Mouse (Mus musculus) frontal cortex, postnatal 10 days (tissue): ENCODE measurements at regions not wholly inside any gene's neighbourhood (a gene's known extent, or its start where the extent isn't known, plus 50 kb on each side); places are given as distances from the start of the nearest gene placed in this dataset.

Experiments used
- DNase-seq, 2 experiments: peaks; one replicate each; pipeline ENCODE4 v3.0.0; 2022; ENCODE audit warnings: low spot score in 2 of 2, mixed read lengths in 1 of 2

DNA sequence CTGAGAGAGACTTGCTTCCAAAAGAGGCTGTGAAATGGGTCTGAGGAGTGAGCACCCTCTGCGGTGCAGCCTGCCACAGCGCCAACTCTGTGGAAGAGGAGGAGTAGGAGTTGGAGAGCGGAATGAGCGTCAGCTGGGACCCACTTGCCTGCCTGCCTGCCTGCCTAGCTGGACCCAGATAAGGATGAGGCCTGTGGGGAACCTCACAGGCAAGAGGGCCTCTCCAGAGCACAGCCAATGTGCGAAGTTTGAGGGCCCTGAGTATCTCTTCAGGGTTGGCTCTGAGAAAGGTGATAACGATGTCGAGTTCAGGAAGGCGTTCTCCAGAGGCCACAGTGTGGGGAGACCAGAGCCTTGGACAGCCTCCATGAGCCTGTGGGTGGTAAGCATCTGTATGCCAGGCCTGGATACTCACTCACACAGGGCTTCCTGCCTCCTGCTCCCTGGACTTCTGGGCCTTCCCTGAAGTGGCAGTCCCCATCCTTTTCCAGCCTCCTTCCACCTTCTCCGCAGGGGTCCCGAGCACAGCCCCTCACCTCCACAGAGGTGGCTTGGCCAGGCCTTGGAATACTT, 326.9 kb upstream of the Dio3 start:
- DNase-seq, result no peak

DNA sequence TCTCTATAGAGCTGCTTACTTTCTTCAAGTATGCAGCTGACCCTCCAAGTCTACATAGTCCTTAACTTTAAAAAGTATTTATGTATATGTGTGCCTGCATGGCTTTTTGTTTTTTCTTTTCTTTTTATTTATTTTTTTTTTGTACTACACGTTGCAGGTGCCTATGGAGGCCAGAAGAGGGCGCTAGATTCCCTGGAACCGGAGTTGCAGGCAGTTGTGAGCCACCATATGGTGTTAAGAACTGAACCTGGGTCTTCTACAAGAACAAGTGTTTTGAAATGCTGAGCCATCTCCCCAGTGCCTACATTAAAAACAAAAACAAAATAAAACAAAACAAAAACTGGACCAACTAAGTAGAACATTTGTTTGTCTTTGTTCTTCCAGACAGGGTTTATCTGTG, 325.9 kb upstream of the Dio3 start:
- DNase-seq, result no peak

DNA sequence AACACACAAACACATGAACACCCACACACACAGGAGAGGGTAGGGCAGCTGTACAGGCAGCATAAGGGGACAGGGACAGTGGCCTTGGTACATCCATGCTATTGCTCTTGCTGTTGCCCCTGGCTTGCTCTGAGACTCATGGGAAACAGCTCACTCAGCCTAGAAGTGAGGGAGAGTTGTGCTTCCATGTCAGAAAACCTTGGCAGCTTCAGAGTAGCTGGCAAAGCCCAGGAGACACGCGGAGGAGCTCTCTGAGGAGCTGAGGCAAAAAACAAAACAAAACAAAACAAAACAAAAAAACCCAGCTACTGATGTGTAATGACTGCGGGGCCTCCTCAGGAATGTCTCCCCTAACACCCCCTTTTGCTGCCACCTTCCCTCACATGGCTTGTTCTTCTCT, 321.6 kb upstream of the Dio3 start:
- DNase-seq, result no peak

DNA sequence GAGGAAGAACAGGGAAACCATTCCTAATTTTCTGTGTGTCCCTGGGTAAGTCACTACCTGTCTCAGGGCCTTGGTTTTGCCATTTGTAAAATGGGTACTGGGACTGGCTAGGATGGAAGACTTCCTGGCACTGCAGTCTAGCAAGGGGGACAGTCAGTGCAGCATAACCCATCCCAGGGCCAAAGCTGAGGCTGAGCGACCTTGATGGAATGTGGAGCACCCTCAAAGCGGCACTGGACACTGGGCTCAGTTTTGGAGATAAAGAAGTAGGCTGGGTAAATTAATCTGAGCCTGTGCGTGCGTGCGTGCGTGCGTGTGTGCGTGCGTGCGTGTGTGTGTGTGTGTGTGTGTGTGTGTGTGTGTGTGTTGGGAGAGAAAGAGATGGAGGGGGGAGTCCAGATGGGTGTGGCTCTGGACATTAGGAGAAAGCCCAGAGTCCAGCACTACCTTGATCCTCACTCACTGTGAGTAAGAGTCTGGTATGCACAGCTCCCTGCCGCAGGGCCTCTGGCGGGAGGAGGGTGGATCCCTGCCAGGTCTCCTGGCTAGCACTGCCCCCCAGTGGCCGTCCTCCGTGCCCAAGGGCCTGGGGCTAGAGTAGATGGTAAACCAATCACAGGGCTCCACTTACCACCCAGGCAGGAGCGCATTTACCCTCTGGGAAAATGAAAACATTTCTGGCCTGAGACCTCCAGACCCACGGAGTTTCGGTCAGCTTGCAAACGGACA, 320.3 kb upstream of the Dio3 start:
- peak; percentile 37 to 60 for DNase-seq

DNA sequence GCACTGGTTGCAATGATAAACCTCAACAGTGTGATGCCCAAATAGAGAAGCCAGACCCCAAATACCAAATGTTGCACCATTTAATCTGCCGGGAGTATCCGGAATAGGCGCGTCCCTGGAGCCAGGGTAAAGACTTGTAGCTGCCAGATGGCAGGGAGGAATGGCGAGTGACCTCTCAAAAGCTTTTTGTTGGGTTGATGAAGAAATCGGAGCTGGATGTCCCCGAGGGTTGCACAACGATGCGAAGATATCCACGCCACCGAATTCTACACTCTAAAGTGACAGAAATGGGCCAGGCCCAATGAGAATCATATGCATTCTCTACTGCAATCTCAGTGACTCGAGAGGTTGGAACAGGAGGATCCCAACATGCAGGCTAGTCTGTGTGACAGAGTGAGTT, 312.1 kb upstream of the Dio3 start:
- no peak for DNase-seq

DNA sequence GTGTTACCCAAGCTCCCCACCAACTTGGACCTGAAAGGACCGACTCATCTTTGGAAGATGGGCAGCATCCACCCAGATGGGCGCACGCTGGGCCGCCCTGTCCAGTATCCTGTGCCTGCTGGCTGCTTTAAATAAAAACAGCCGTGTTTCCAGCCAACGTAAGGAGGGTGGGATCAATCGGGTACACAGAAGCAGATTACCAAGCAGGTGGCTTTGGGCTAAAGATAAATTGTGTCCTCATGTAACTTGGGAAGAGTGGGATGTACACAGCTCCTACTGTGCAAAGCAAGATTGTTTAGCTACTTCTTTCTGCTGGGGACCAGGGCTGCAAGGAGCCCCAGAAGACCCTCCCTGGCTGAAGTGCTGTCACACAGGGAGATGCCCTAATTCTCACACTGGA, 310.6 kb upstream of the Dio3 start:
- DNase-seq, result no peak

DNA sequence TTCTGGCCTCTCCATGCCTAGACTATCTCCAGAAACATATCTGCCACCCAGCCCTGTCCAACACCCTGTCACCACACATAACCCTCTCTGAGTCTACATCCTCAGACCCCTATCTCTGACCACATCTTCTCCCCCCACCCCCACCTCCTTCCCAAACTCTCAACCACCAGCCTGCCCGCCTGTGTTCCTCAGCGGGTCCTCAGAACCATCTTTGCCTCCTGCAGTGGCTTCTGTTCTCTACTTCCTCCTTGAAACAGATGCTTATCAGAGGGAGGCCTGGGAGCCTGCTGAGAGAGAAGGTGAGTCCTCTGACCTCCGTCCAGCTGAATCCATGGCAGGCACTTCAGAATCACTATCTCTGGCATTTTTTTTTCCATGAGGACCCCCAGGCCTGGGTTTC, 307.4 kb upstream of the Dio3 start:
- no peak for DNase-seq

DNA sequence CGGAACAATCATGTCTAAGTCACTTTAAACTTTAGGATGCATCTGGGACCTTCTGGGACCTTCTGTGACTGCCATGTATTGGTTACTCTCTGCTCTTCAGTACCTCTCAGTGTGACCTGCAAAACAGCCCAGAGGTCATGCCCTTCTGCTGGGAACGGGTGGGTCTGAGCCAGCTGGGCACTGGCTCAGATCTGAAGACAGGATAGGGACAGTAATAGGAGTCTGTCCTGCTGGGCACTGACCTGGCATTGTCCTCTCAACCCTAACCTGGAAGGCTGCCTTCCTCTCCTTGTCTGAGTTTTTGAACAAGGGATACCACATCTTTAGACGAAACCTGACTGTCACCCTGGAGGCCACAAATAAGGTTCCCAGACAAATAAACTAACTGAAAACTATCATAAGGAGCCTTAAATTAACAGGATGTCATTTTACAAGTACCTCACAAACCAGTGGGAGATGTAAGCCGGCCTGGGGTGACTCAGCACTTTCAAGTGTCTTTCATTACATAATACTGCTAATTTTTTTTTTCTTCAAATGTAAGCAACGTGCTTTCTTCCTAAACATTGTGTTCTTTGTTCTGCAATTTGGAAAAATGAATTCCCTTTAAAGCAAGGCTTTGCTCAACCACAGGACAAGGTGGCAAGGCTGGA, 306.4 kb upstream of the Dio3 start:
- no peak for DNase-seq

DNA sequence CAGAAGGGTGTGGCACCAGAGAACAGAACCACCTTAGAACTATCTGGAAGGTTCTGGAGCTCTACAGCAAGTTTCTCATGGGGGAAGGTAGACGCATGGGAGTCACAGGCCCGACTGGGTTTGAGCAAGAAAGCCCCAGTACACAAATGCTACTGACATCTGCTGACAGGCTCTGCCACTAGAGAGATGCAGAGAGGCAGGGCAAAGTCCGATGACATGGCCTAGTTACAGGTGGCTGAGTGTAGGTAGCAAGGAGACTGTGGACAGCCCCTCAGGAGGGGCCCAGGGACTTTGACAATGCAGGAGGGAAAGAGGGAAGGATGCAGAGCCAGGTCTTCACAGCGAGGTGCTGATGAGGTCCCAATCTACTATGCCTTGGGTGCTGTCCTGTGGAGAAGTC, 305.3 kb upstream of the Dio3 start:
- no peak for DNase-seq

DNA sequence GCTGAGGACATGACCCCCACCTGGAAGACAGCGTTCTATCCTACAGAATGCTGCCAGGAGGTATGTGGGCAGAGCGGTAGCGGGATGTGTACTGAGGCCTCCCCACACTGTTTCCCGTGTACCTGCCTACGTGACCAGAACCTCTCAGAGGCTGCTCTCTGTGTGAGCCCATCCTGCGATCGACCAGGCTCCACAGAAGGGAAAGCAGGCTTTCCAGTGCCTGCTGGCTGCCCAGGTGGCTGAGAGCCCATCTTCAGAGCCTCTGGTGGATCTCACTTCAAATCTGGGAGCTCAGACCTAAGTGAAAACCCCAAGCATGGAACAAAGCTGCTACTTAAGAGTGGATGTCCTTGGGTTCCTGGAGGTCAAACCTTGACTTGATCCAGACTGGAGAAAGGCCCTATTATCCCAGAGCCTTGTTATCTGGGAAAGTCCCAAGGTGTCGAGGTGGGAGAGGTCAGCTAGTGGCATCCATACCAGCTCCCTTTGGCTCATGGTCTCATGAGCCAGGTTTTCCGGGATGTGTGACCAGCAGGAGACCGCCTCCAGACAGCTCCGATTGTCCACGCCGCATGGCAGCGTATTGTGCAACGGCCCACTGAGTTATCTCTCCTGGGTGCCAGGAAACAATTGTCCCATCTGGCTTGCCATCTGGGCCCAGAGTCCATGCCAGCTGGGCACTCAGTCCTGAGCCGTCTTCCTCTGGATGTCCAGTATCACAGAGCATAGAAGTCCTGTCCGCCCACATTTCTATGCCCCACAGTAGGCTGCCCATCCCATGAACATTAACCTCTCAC, 303.5 kb upstream of the Dio3 start:
- DNase-seq, result peak; percentile 23 to 27

DNA sequence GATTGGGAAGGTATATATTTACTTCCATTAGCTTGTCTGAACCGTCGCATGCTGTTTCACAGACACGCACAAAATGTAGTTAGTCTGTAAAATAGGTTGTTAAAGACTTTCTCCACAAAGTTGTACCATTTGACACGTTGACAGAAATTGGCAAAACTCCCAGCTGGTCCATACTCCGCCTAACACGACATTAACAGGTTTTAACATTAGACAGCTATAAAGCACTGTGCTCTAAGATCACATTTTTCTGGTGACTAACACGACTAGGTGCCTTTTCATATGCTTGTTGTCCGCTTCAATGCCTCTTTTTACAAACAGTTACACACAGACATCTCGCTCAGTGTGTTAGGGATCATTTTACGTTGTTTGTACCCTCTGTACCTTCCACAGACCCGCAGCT, 294.2 kb upstream of the Dio3 start:
- no peak for DNase-seq

DNA sequence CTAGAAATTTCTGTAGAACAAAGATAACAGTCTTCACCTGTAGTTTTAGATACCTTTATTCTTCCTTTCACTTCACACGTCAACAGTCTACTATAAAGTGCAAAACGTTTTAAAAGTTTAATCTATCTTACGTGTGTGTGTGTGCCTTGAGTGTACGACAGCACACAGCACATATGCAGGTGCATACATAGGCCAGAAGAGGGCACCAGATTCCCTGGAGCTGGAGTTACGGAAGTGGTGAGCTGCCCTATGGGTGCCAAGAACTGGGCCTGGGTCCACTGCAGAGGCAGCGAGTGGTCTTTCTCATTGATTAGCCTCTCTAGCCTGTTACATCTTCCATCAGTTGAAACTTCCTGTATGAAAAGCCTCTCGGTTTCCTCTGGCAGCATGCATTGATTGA, 285.5 kb upstream of the Dio3 start:
- no peak for DNase-seq

DNA sequence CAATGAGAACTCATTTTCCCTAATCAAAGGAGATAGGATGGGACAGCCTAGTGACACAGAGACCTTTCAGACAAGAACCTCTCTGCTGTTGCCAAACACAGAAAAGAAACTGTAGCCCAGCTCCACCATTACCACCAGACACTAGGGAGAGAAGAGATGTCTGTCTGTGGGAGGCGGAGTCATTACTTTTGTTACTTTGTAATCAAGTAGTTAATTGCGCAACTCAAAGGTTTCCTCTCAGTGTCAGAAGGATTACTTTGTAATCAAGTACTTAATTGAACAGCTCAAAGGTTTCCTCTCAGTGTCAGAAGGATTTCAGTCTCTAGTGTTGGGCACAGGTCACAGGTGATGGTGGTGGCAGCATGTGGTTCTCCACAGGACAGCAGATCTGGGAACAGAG, 276.2 kb upstream of the Dio3 start:
- no peak for DNase-seq

DNA sequence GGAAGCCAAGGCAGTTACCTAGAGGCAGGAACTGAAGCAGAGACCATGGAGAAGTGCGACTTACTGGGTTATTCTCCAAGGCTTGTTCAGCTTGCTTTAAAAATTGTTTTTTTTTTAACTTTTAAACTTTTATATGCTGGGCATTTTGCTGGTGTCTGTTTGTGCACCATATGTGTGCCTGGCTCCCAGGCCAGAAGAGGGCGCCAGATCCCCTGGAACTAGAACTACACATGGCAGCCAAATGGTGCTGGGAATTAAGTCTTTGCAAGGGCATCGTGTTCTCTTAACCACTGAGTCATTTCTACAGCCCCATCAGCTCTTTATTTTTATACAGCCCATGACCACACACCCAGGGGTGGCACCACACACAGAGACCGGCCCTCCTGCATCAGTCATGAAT, 269.7 kb upstream of the Dio3 start:
- no peak for DNase-seq

DNA sequence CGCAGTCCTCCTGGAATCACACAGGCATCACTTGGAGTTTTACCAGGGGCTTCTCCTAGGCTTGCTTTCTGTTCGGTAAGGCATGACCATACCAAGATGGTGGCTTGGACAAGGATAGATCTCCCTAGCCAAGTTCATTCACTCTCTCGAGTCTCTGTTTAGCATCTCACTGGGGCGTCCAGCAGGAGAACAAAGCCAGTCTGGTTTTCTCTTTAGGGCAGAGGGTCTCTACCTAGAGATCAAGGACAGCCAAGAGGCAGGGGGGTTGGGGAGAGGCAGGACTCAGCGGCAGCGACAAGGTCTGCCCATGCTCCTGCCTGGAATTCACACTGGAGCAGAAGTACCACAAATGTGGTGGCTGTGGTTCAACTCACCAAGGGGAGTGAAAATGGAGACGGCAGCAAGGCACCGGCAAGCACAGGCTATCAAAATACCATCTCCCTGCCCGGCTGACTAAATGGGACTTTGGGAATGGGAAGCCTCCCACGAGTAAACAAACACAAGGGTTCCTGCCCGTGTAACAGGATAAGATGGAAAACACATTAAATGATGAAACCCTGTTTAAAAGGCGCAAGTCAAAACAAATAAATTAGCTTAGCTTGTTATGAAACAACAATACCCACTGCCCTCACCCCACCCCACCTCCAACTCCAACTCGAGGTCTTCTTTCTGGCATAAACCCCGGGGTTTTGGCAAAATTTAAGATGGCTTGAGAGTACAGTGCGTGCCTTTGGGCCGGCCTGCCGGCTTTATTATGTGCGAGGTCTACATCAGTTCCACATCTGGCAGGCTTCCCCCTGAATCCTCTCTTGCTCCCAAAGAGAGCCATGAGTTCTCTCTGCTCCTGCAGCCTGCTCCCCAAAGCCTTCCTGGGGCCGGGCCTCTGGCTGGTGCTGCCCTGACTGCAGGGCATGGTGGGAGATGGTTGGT, 258.1 kb upstream of the Dio3 start:
- DNase-seq, result no peak

DNA sequence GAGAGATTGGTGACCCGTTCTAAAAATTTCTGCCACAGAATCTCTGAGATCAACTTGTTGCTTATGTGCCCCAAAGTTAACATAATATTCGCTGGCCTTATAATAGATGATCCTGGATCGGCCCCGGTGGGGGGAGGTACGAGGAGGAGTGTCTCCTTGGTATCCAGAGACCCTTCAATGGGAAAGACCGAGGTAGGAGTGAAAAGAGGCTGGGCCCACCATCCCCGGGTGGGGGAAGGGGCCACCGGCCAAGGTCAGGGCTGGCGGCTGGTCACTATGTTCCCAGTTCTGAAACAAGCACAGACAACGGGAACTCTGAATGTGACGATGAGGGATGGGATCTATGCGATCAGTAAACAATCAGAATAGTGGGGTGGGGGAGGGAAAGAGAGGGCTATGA, 257.2 kb upstream of the Dio3 start:
- no peak for DNase-seq

DNA sequence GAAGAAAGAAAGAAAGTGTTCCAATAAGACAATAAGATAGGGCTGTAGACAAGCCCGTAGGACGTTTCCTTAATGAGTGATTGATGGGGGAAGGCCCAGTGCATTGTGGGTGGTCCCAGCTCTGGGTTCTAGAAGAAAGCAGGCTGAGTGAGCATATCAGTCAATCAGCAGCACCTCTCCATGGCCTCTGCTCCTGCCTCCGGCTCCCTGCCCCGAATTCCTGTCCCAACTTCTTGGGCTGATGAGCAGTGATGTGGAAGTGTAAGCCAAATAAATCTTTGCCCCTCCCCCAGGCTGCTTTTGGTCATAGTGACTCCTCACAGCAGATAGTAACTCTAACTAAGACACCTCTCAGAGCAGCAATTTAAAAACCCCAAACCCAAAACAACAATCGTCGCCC, 256.2 kb upstream of the Dio3 start:
- DNase-seq, result no peak

DNA sequence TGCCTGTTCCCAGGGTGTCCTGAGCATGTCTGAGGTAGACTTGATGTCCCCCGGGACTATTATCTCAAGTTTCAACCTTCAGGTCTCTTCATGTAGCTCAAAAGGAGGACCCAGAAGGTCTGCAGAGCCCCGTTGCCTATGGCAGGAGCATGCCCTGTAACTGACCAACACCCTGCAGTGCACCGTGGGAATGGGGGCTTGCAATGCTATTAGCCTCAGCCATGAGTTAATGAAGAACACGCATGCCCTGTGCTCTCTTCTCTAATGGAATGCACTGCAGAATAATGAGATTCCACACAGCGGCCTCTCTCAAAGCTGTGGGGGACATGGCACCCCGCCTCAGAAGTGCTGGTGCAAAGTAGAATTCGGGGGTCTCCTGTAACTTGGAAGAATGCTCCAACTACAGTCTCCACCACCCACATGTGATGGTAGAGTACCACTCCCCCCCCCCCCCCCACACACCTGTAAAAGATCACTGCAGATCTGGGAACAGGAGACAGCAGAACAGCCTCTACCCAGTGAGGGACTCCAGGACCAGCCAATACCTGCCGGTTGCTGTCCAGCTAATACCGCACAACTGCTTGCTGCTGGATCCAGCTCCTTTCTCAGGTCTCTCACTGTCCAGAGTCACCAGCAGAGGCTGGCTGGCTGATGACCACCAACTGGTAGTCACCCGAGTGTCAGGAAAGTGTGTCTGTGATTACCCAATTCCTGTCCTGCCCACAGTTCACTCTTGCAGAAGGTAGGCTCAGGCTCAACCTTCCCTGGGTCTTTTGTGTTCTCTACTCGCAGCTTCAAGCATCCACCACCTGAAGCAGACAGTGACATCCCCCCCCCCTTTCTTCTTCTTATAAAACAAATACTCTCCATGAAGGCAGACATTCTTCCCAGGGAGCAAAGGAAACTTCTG, 255.4 kb upstream of the Dio3 start:
- no peak for DNase-seq

DNA sequence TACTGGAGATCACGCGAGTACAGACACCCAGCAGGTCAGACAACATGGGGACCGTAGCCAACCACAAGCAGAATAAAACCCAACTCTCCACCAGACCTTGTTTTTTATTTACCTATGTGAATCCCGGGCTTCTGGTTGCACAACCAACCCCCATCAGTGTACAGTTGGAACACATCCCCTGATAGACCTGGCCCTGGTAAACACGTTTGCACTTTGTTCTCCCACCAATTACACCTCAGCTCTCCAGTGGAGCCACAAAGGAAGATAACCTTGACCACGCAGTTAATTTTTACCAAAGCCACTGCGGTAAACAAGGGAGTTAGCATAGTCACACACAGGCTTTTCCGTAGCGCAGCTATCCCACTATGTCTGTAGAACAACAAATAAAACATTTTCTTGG, 254.6 kb upstream of the Dio3 start:
- DNase-seq, result no peak

DNA sequence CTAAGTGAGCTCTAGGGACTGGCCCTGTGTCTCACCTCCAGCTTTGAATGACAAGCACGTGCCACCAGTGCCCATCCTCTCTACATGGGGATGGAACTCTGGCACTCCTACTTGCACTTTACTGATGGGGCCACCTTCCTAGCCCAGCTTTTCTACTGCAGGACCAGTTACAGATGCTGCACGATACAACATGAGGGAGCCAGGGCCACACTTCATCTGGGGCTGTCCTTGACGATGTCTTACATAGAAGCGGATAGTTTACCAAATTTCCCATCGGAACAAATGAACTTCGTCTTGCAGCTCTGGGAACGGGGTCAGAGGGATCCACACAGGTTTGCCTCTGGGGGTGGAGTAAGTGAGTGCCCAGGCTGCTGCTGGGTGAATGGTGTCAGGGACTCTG, 253.7 kb upstream of the Dio3 start:
- no peak for DNase-seq
